18 mouse cellular contexts compared by ENCODE assay signal in the genomic region with DNA sequence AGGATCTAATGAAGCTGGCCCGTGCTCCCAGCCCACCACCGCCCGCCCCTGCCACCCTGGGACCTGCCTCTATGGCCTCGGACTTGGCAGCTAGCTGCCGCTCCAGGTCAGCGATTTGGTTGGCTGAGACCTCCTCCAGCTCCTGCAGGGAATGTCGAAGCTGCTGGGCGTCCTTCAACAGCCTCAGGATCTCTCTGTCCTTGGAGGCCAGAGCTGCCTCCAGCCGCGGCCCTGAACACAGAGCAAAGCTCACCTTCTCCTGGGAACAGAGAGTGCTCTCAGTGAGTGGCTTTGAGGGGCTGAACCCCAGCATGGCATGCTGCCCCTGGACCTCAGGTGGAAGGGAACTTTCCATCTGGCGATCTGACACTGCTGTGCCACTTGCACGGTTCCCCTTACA.
"Had no signal": no experiment of that assay in that cellular context is flagged by ENCODE, and none has a peak within 500 bp of the region (broad histone marks: within the 10 kb centered on the region; RNA-seq: fewer than 3 reads in every experiment).

No protein-coding gene starts in this region.

- H3K4me3 ChIP-seq: lung, embryonic 15.5 days; megakaryocyte, embryonic 14.5 days; midbrain, embryonic 13.5 days; midbrain, embryonic 15.5 days; neural tube, embryonic 12.5 days; stomach, embryonic 15.5 days had no signal

- H3K4me1 ChIP-seq: lung, embryonic 15.5 days; midbrain, embryonic 13.5 days; midbrain, embryonic 15.5 days; neural tube, embryonic 12.5 days; stomach, embryonic 15.5 days had no signal

- H3K9me3 ChIP-seq: lung, embryonic 15.5 days; midbrain, embryonic 13.5 days; midbrain, embryonic 15.5 days; neural tube, embryonic 12.5 days; stomach, embryonic 15.5 days had no signal

- H3K27me3 ChIP-seq: lung, embryonic 15.5 days; midbrain, embryonic 13.5 days; midbrain, embryonic 15.5 days; neural tube, embryonic 12.5 days; stomach, embryonic 15.5 days had no signal

- DNase-seq: liver, postnatal 0 days; lung, adult 2 months; lung, postnatal 14 days; lung, postnatal 36 days; right cerebral cortex, postnatal 14 days; thymus, adult 2 months; thymus, postnatal 25 days; thymus, postnatal 4 days had no signal

- H3K27ac ChIP-seq: lung, embryonic 15.5 days; macrophage; midbrain, embryonic 13.5 days; midbrain, embryonic 15.5 days; neural tube, embryonic 12.5 days; stomach, embryonic 15.5 days; stomach, postnatal 0 days had no signal

- ATAC-seq: liver, postnatal 0 days; lung, postnatal 0 days; midbrain, embryonic 13.5 days; midbrain, embryonic 15.5 days had no signal

- H3K4me2 ChIP-seq: lung, embryonic 15.5 days; midbrain, embryonic 11.5 days; midbrain, embryonic 13.5 days; midbrain, embryonic 15.5 days; neural tube, embryonic 12.5 days; stomach, embryonic 15.5 days had no signal

- H3K36me3 ChIP-seq: lung, embryonic 15.5 days; midbrain, embryonic 15.5 days; stomach, embryonic 15.5 days had no signal

- H3K9ac ChIP-seq: liver, postnatal 0 days; lung, embryonic 15.5 days; midbrain, embryonic 13.5 days; midbrain, embryonic 15.5 days; neural tube, embryonic 12.5 days; stomach, embryonic 15.5 days had no signal
